Mouse (Mus musculus): ENCODE results near the gene Psmd9. TPM values are rescaled to one million over a fixed set of nuclear protein-coding genes. Genes with fewer than 3 reads are reported as not detected.

Psmd9 gene
- polyA plus RNA-seq (2015; fragmentation: Nextera tagmentation; extraction: Ambion mirVana), result 76.0 and 76.3 TPM in 2 replicates

- Histone ChIP-seq H3K4me1 (replicated peaks) (peaks cover 41% of the 10 kb centered on the region), H3K36me3 (peaks cover 29% of the 10 kb centered on the region), H3K27me3 (no peaks in the 10 kb centered on the region), H3K4me2 (no peak within 1 kb of the TSS), H3K9ac (no peak within 1 kb of the TSS), H3K9me3 (replicated peaks) (no peaks in the 10 kb centered on the region), H3K4me3 (replicated peaks) (no peak within 1 kb of the TSS), H3K27ac (peak within 1 kb of the TSS; percentile 14; the same call in 1 of the 2 replicates)
- ATAC-seq (ENCODE audit: low read depth) (no peak), DNase-seq (no peak)
- whole genome bisulfite sequencing (ENCODE audit: insufficient replicate concordance), result 72% methylated on average over 5 of the region's 5 CpGs
Measured at GRCm38 (mm10) chr5:123169284-123169683, at the start of gene Psmd9. Gene Psmd9, plus strand, starts transcription at chr5:123169413.

- WGBS (ENCODE audit: insufficient replicate concordance), result 77% methylated on average over 7 of the region's 7 CpGs
- DNase-seq (no peak), ATAC-seq (ENCODE audit: low read depth) (no peak)
- Histone ChIP-seq H3K4me3 (replicated peaks) (no peak overlapping the region), H3K9ac (no peak overlapping the region), H3K9me3 (replicated peaks) (0 out of 2 replicates have a peak, but pooled peaks cover 3% of the 10 kb centered on the region), H3K27me3 (no peaks in the 10 kb centered on the region), H3K36me3 (peaks cover 26% of the 10 kb centered on the region), H3K27ac (no peak overlapping the region), H3K4me2 (no peak overlapping the region), H3K4me1 (replicated peaks) (peaks cover 44% of the 10 kb centered on the region)
Measured at GRCm38 (mm10) chr5:123120624-123121215, 48.5 kb upstream of the Psmd9 start.

- 84% methylated on average over 4 of the region's 4 CpGs for WGBS (ENCODE audit: insufficient replicate concordance)
- Histone ChIP-seq H3K4me2 (no peak overlapping the region), H3K27me3 (no peaks in the 10 kb centered on the region), H3K9me3 (replicated peaks) (0 out of 2 replicates have a peak, but pooled peaks cover 3% of the 10 kb centered on the region), H3K4me3 (replicated peaks) (no peak overlapping the region), H3K4me1 (replicated peaks) (peaks cover 57% of the 10 kb centered on the region), H3K27ac (no peak overlapping the region), H3K36me3 (peaks cover 12% of the 10 kb centered on the region), H3K9ac (no peak overlapping the region)
- no peak for ATAC-seq (ENCODE audit: low read depth)
- no peak for DNase-seq
Measured at GRCm38 (mm10) chr5:123122181-123122580, 47.0 kb upstream of the Psmd9 start.

GRCm38 (mm10) chr5:123125105-123125504 is 44.1 kb upstream of the Psmd9 start:
- 0 out of 2 replicates have a peak, but pooled peaks cover 3% of the 10 kb centered on the region for H3K9me3 ChIP-seq (replicated peaks)
- H3K27ac ChIP-seq, result peak overlapping the region; percentile 36; the same call in 1 of the 2 replicates
- ATAC-seq (ENCODE audit: low read depth), result no peak
- no peak overlapping the region for H3K4me3 ChIP-seq (replicated peaks)
- 0 out of 2 replicates have a peak, but pooled peaks cover 5% of the 10 kb centered on the region for H3K27me3 ChIP-seq
- DNase-seq, result no peak
- H3K4me2 ChIP-seq, result peak overlapping the region; percentile 34; the same call in 1 of the 2 replicates
- H3K4me1 ChIP-seq (replicated peaks), result peaks cover 58% of the 10 kb centered on the region
- H3K36me3 ChIP-seq, result no peaks in the 10 kb centered on the region
- 62% methylated on average over 6 of the region's 6 CpGs for WGBS (ENCODE audit: insufficient replicate concordance)
- 0 out of 2 replicates have a peak overlapping the region, but pooled peaks have one; percentile 4 for H3K9ac ChIP-seq

- 33% methylated on average over 18 of the region's 18 CpGs for WGBS (ENCODE audit: insufficient replicate concordance)
- Histone ChIP-seq H3K36me3 (no peaks in the 10 kb centered on the region), H3K27ac (peak overlapping the region; percentile 2; the same call in 1 of the 2 replicates), H3K4me3 (replicated peaks) (no peak overlapping the region), H3K9ac (peak overlapping the region; percentile 4; the same call in 1 of the 2 replicates), H3K4me1 (replicated peaks) (peaks cover 58% of the 10 kb centered on the region), H3K27me3 (0 out of 2 replicates have a peak, but pooled peaks cover 9% of the 10 kb centered on the region), H3K9me3 (replicated peaks) (0 out of 2 replicates have a peak, but pooled peaks cover 3% of the 10 kb centered on the region), H3K4me2 (peak overlapping the region; percentile 34)
- DNase-seq (no peak), ATAC-seq (ENCODE audit: low read depth) (no peak)
Measured at GRCm38 (mm10) chr5:123125638-123126406, 43.4 kb upstream of the Psmd9 start.

- H3K4me1 ChIP-seq (replicated peaks), result peaks cover 70% of the 10 kb centered on the region
Measured at GRCm38 (mm10) chr5:123127031-123127430, 42.2 kb upstream of the Psmd9 start.

GRCm38 (mm10) chr5:123128426-123129169 is 40.6 kb upstream of the Psmd9 start:
- no peak overlapping the region for H3K9ac ChIP-seq
- 0 out of 2 replicates have a peak, but pooled peaks cover 9% of the 10 kb centered on the region for H3K27me3 ChIP-seq
- peak overlapping the region; percentile 32 for H3K4me2 ChIP-seq
- no peak overlapping the region for H3K4me3 ChIP-seq (replicated peaks)
- peaks cover 4% of the 10 kb centered on the region for H3K36me3 ChIP-seq
- peak overlapping the region; percentile 63 for H3K27ac ChIP-seq
- H3K4me1 ChIP-seq (replicated peaks), result peaks cover 85% of the 10 kb centered on the region
- DNase-seq (no peak), ATAC-seq (ENCODE audit: low read depth) (no peak)
- no peaks in the 10 kb centered on the region for H3K9me3 ChIP-seq (replicated peaks)
- WGBS (ENCODE audit: insufficient replicate concordance), result 22% methylated on average over 10 of the region's 10 CpGs

More at GRCm38 (mm10) chr5:123127031-123127430, 42.2 kb upstream of the Psmd9 start:
- Histone ChIP-seq H3K9me3 (replicated peaks) (0 out of 2 replicates have a peak, but pooled peaks cover 3% of the 10 kb centered on the region), H3K9ac (no peak overlapping the region), H3K4me3 (replicated peaks) (no peak overlapping the region), H3K27me3 (0 out of 2 replicates have a peak, but pooled peaks cover 9% of the 10 kb centered on the region), H3K4me2 (no peak overlapping the region), H3K27ac (no peak overlapping the region), H3K36me3 (no peaks in the 10 kb centered on the region)
- no peak for ATAC-seq (ENCODE audit: low read depth)
- WGBS (ENCODE audit: insufficient replicate concordance), result 47% methylated on average over 6 of the region's 6 CpGs
- no peak for DNase-seq

GRCm38 (mm10) chr5:123129170-123129757 is 39.9 kb upstream of the Psmd9 start:
- Histone ChIP-seq H3K4me2 (no peak overlapping the region), H3K36me3 (peaks cover 11% of the 10 kb centered on the region), H3K9me3 (replicated peaks) (no peaks in the 10 kb centered on the region), H3K4me1 (replicated peaks) (peaks cover 85% of the 10 kb centered on the region), H3K27ac (no peak overlapping the region), H3K27me3 (0 out of 2 replicates have a peak, but pooled peaks cover 9% of the 10 kb centered on the region), H3K9ac (no peak overlapping the region), H3K4me3 (replicated peaks) (no peak overlapping the region)
- ATAC-seq (ENCODE audit: low read depth), result no peak
- DNase-seq, result no peak
- WGBS (ENCODE audit: insufficient replicate concordance), result 38% methylated on average over 10 of the region's 10 CpGs

GRCm38 (mm10) chr5:123130030-123130813 is 39.0 kb upstream of the Psmd9 start:
- peaks cover 85% of the 10 kb centered on the region for H3K4me1 ChIP-seq (replicated peaks)
- ATAC-seq (ENCODE audit: low read depth) (no peak), DNase-seq (no peak)
- H3K4me3 ChIP-seq (replicated peaks), result no peak overlapping the region
- H3K9ac ChIP-seq, result no peak overlapping the region
- H3K9me3 ChIP-seq (replicated peaks), result no peaks in the 10 kb centered on the region
- peaks cover 20% of the 10 kb centered on the region for H3K36me3 ChIP-seq
- H3K27ac ChIP-seq, result no peak overlapping the region
- 79% methylated on average over 9 of the region's 9 CpGs for WGBS (ENCODE audit: insufficient replicate concordance)
- no peak overlapping the region for H3K4me2 ChIP-seq
- H3K27me3 ChIP-seq, result 0 out of 2 replicates have a peak, but pooled peaks cover 9% of the 10 kb centered on the region

- 0 out of 2 replicates have a peak, but pooled peaks cover 9% of the 10 kb centered on the region for H3K27me3 ChIP-seq
- no peaks in the 10 kb centered on the region for H3K9me3 ChIP-seq (replicated peaks)
- H3K4me2 ChIP-seq, result 0 out of 2 replicates have a peak overlapping the region, but pooled peaks have one; percentile 6
- WGBS (ENCODE audit: insufficient replicate concordance), result 55% methylated on average over 5 of the region's 5 CpGs
- peaks cover 85% of the 10 kb centered on the region for H3K4me1 ChIP-seq (replicated peaks)
- peaks cover 21% of the 10 kb centered on the region for H3K36me3 ChIP-seq
- no peak for DNase-seq
- ATAC-seq (ENCODE audit: low read depth), result no peak
- no peak overlapping the region for H3K9ac ChIP-seq
- no peak overlapping the region for H3K27ac ChIP-seq
- no peak overlapping the region for H3K4me3 ChIP-seq (replicated peaks)
Measured at GRCm38 (mm10) chr5:123130814-123131148, 38.4 kb upstream of the Psmd9 start.

Data from liver, embryonic 13.5 days (tissue).